Mouse (Mus musculus): ENCODE data around the gene Myo9b. TPM values are rescaled to one million over a fixed set of nuclear protein-coding genes. Genes with fewer than 3 reads are reported as not detected.

Myo9b gene
- polyA plus RNA-seq, 1 experiment from 2014 or later: 16.8 TPM

GRCm38 (mm10) chr8:71400826-71401225 is 128.3 kb downstream of the Myo9b start:
- 81% methylated on average over 2 of the region's 2 CpGs for WGBS
- peaks cover 29% of the 10 kb centered on the region for H3K36me3 ChIP-seq (ENCODE audit: control insufficient read depth, insufficient read depth, low read length)

GRCm38 (mm10) chr8:71401454-71401853 is 128.9 kb downstream of the Myo9b start:
- Histone ChIP-seq H3K9ac (ENCODE audit: low read length) (no peak overlapping the region), H3K4me2 (ENCODE audit: low read length) (no peak overlapping the region), H3K36me3 (ENCODE audit: control insufficient read depth, insufficient read depth, low read length) (peaks cover 29% of the 10 kb centered on the region), H3K9me3 (ENCODE audit: control insufficient read depth, low read length) (no peaks in the 10 kb centered on the region), H3K4me3 (ENCODE audit: control insufficient read depth in 1 of 2, insufficient read depth in 1 of 2, low read depth in 1 of 2, low read length in 2 of 2) (no peak overlapping the region), H3K27me3 (ENCODE audit: control insufficient read depth, insufficient read depth, low read length) (no peaks in the 10 kb centered on the region), H3K4me1 (ENCODE audit: control insufficient read depth in 2 of 2, insufficient read depth in 2 of 2, low read length in 2 of 2) (peaks cover 5 to 11% of the 10 kb centered on the region in 2 experiments), H3K27ac (replicated peaks in 1 of 2; ENCODE audit: control insufficient read depth in 1 of 2, insufficient read depth in 1 of 2, low read depth in 2 of 2, low read length in 2 of 2) (no peak overlapping the region)
- ATAC-seq (ENCODE audit: insufficient number of reproducible peaks, insufficient read depth, low FRiP score, low read depth): no peak

More at GRCm38 (mm10) chr8:71400826-71401225, 128.3 kb downstream of the Myo9b start:
- no peak overlapping the region for H3K9ac ChIP-seq (ENCODE audit: low read length)
- no peak for ATAC-seq (ENCODE audit: insufficient number of reproducible peaks, insufficient read depth, low FRiP score, low read depth)
- no peaks in the 10 kb centered on the region for H3K27me3 ChIP-seq (ENCODE audit: control insufficient read depth, insufficient read depth, low read length)
- no peak overlapping the region for H3K4me3 ChIP-seq (ENCODE audit: control insufficient read depth in 1 of 2, insufficient read depth in 1 of 2, low read depth in 1 of 2, low read length in 2 of 2)
- no peak overlapping the region for H3K27ac ChIP-seq (replicated peaks in 1 of 2; ENCODE audit: control insufficient read depth in 1 of 2, insufficient read depth in 1 of 2, low read depth in 2 of 2, low read length in 2 of 2)
- H3K4me2 ChIP-seq (ENCODE audit: low read length): no peak overlapping the region
- peaks cover 9 to 12% of the 10 kb centered on the region in 2 experiments for H3K4me1 ChIP-seq (ENCODE audit: control insufficient read depth in 2 of 2, insufficient read depth in 2 of 2, low read length in 2 of 2)
- H3K9me3 ChIP-seq (ENCODE audit: control insufficient read depth, low read length): no peaks in the 10 kb centered on the region

GRCm38 (mm10) chr8:71402446-71402964 is 130.0 kb downstream of the Myo9b start:
- no peak overlapping the region for H3K9ac ChIP-seq (ENCODE audit: low read length)
- no peak overlapping the region for H3K4me3 ChIP-seq (ENCODE audit: control insufficient read depth in 1 of 2, insufficient read depth in 1 of 2, low read depth in 1 of 2, low read length in 2 of 2)
- no peaks in the 10 kb centered on the region for H3K9me3 ChIP-seq (ENCODE audit: control insufficient read depth, low read length)
- no peak overlapping the region for H3K27ac ChIP-seq (replicated peaks in 1 of 2; ENCODE audit: control insufficient read depth in 1 of 2, insufficient read depth in 1 of 2, low read depth in 2 of 2, low read length in 2 of 2)
- no peaks in the 10 kb centered on the region for H3K27me3 ChIP-seq (ENCODE audit: control insufficient read depth, insufficient read depth, low read length)
- H3K36me3 ChIP-seq (ENCODE audit: control insufficient read depth, insufficient read depth, low read length): peaks cover 29% of the 10 kb centered on the region
- no peak for ATAC-seq (ENCODE audit: insufficient number of reproducible peaks, insufficient read depth, low FRiP score, low read depth)
- H3K4me1 ChIP-seq (ENCODE audit: control insufficient read depth in 2 of 2, insufficient read depth in 2 of 2, low read length in 2 of 2): peaks cover 4 to 17% of the 10 kb centered on the region in 2 experiments
- WGBS: 90% methylated on average over 9 of the region's 9 CpGs
- H3K4me2 ChIP-seq (ENCODE audit: low read length): no peak overlapping the region

GRCm38 (mm10) chr8:71403107-71403885 is 130.8 kb downstream of the Myo9b start:
- H3K4me1 ChIP-seq (ENCODE audit: control insufficient read depth in 2 of 2, insufficient read depth in 2 of 2, low read length in 2 of 2): peaks cover 4 to 13% of the 10 kb centered on the region in 2 experiments; a peak in 3 of 4 replicates
- no peak overlapping the region for H3K27ac ChIP-seq (replicated peaks in 1 of 2; ENCODE audit: control insufficient read depth in 1 of 2, insufficient read depth in 1 of 2, low read depth in 2 of 2, low read length in 2 of 2)
- WGBS: 65% methylated on average over 6 of the region's 6 CpGs
- H3K9ac ChIP-seq (ENCODE audit: low read length): no peak overlapping the region
- no peak for ATAC-seq (ENCODE audit: insufficient number of reproducible peaks, insufficient read depth, low FRiP score, low read depth)
- no peaks in the 10 kb centered on the region for H3K27me3 ChIP-seq (ENCODE audit: control insufficient read depth, insufficient read depth, low read length)
- H3K4me2 ChIP-seq (ENCODE audit: low read length): no peak overlapping the region
- no peaks in the 10 kb centered on the region for H3K9me3 ChIP-seq (ENCODE audit: control insufficient read depth, low read length)
- H3K36me3 ChIP-seq (ENCODE audit: control insufficient read depth, insufficient read depth, low read length): peaks cover 26% of the 10 kb centered on the region
- no peak overlapping the region for H3K4me3 ChIP-seq (ENCODE audit: control insufficient read depth in 1 of 2, insufficient read depth in 1 of 2, low read depth in 1 of 2, low read length in 2 of 2)

GRCm38 (mm10) chr8:71404011-71404410 is 131.5 kb downstream of the Myo9b start:
- no peak for ATAC-seq (ENCODE audit: insufficient number of reproducible peaks, insufficient read depth, low FRiP score, low read depth)

GRCm38 (mm10) chr8:71404951-71405351 is 132.4 kb downstream of the Myo9b start:
- peaks cover 4 to 13% of the 10 kb centered on the region in 2 experiments; a peak in 3 of 4 replicates for H3K4me1 ChIP-seq (ENCODE audit: control insufficient read depth in 2 of 2, insufficient read depth in 2 of 2, low read length in 2 of 2)
- no peaks in the 10 kb centered on the region for H3K9me3 ChIP-seq (ENCODE audit: control insufficient read depth, low read length)
- WGBS: 84% methylated on average over 9 of the region's 9 CpGs
- H3K9ac ChIP-seq (ENCODE audit: low read length): peak overlapping the region; percentile 81; the same call in 1 of the 2 replicates
- H3K27me3 ChIP-seq (ENCODE audit: control insufficient read depth, insufficient read depth, low read length): no peaks in the 10 kb centered on the region
- no peak overlapping the region for H3K27ac ChIP-seq (replicated peaks in 1 of 2; ENCODE audit: control insufficient read depth in 1 of 2, insufficient read depth in 1 of 2, low read depth in 2 of 2, low read length in 2 of 2)
- no peak for ATAC-seq (ENCODE audit: insufficient number of reproducible peaks, insufficient read depth, low FRiP score, low read depth)
- no peak overlapping the region for H3K4me3 ChIP-seq (ENCODE audit: control insufficient read depth in 1 of 2, insufficient read depth in 1 of 2, low read depth in 1 of 2, low read length in 2 of 2)
- H3K36me3 ChIP-seq (ENCODE audit: control insufficient read depth, insufficient read depth, low read length): peaks cover 27% of the 10 kb centered on the region
- H3K4me2 ChIP-seq (ENCODE audit: low read length): peak overlapping the region; percentile 86

More at GRCm38 (mm10) chr8:71404011-71404410, 131.5 kb downstream of the Myo9b start:
- WGBS: 91% methylated on average over 8 of the region's 8 CpGs
- peaks cover 28% of the 10 kb centered on the region for H3K36me3 ChIP-seq (ENCODE audit: control insufficient read depth, insufficient read depth, low read length)
- no peak overlapping the region for H3K4me2 ChIP-seq (ENCODE audit: low read length)
- no peak overlapping the region for H3K4me3 ChIP-seq (ENCODE audit: control insufficient read depth in 1 of 2, insufficient read depth in 1 of 2, low read depth in 1 of 2, low read length in 2 of 2)
- no peaks in the 10 kb centered on the region for H3K27me3 ChIP-seq (ENCODE audit: control insufficient read depth, insufficient read depth, low read length)
- H3K4me1 ChIP-seq (ENCODE audit: control insufficient read depth in 2 of 2, insufficient read depth in 2 of 2, low read length in 2 of 2): peaks cover 4 to 13% of the 10 kb centered on the region in 2 experiments; a peak in 3 of 4 replicates
- no peak overlapping the region for H3K27ac ChIP-seq (replicated peaks in 1 of 2; ENCODE audit: control insufficient read depth in 1 of 2, insufficient read depth in 1 of 2, low read depth in 2 of 2, low read length in 2 of 2)
- H3K9ac ChIP-seq (ENCODE audit: low read length): no peak overlapping the region
- no peaks in the 10 kb centered on the region for H3K9me3 ChIP-seq (ENCODE audit: control insufficient read depth, low read length)

GRCm38 (mm10) chr8:71405401-71406098 is 133.0 kb downstream of the Myo9b start, which contains the start of gene Ankle1:
Gene Ankle1 (plus strand): TSS chr8:71406010.
- Histone ChIP-seq H3K4me2 (ENCODE audit: low read length) (peak within 1 kb of the TSS; percentile 86), H3K4me3 (ENCODE audit: control insufficient read depth in 1 of 2, insufficient read depth in 1 of 2, low read depth in 1 of 2, low read length in 2 of 2) (peak within 1 kb of the TSS; percentile 64 to 79), H3K27ac (replicated peaks in 1 of 2; ENCODE audit: control insufficient read depth in 1 of 2, insufficient read depth in 1 of 2, low read depth in 2 of 2, low read length in 2 of 2) (peak within 1 kb of the TSS; percentile 26 to 38; a peak in 2 of 4 replicates), H3K36me3 (ENCODE audit: control insufficient read depth, insufficient read depth, low read length) (peaks cover 22% of the 10 kb centered on the region), H3K9me3 (ENCODE audit: control insufficient read depth, low read length) (no peaks in the 10 kb centered on the region), H3K9ac (ENCODE audit: low read length) (peak within 1 kb of the TSS; percentile 81), H3K4me1 (ENCODE audit: control insufficient read depth in 2 of 2, insufficient read depth in 2 of 2, low read length in 2 of 2) (peaks cover 4 to 13% of the 10 kb centered on the region in 2 experiments; a peak in 3 of 4 replicates), H3K27me3 (ENCODE audit: control insufficient read depth, insufficient read depth, low read length) (no peaks in the 10 kb centered on the region)
- peak; percentile 87 for ATAC-seq (ENCODE audit: insufficient number of reproducible peaks, insufficient read depth, low FRiP score, low read depth)
- WGBS: 16% methylated on average over 33 of the region's 33 CpGs

Data from heart, embryonic 14.5 days (tissue).